8 mouse cellular contexts compared by ENCODE assay signal in genomic region chr15:31264827-31265226, GRCm38 (mm10). TPM values are rescaled to one million over a fixed set of nuclear protein-coding genes. Genes with fewer than 3 reads are reported as not detected.
A peak's percentile ranks its signal among the peaks of the same experiment; 100 is the strongest.
DNase-seq lines count a peak whose midpoint lies in the region; ATAC-seq and TF ChIP-seq lines count a peak whose summit lies in the region.

No protein-coding gene starts in this region.

- no peaks in the 10 kb centered on the region for H3K27me3 ChIP-seq in forebrain, embryonic 13.5 days
- no peaks in the 10 kb centered on the region for H3K27me3 ChIP-seq in liver, postnatal 0 days (ENCODE audit: insufficient read depth, low read length)

- DNase-seq in CD4-positive, CD25-positive, alpha-beta regulatory T cell, adult 2 months (ENCODE audit: low read depth, low spot score) = peak; percentile 70
- DNase-seq in brain, embryonic 18.5 days (ENCODE audit: low read depth, low spot score) = peak; percentile 58
- peak; percentile 76 to 86 for DNase-seq in heart, postnatal 14 days
- peak; percentile 85 for DNase-seq in layer of hippocampus, adult 11-12 months (ENCODE audit: low spot score)
- DNase-seq in liver, postnatal 0 days = peak; percentile 77
- peak; percentile 87 for DNase-seq in testis, postnatal 10 days (ENCODE audit: low spot score)

- H3K9me3 ChIP-seq in forebrain, embryonic 13.5 days (replicated peaks) = no peaks in the 10 kb centered on the region
- H3K9me3 ChIP-seq in liver, postnatal 0 days (ENCODE audit: low read length) = no peaks in the 10 kb centered on the region

- peak; percentile 94 for TF ChIP-seq CTCF in liver, postnatal 0 days (IDR thresholded peaks at IDR 0.05; ENCODE audit: low read depth)

- H3K4me2 ChIP-seq in forebrain, embryonic 13.5 days = no peak overlapping the region
- H3K4me2 ChIP-seq in liver, postnatal 0 days (ENCODE audit: low read depth, low read length) = no peak overlapping the region

- no peak overlapping the region for H3K9ac ChIP-seq in forebrain, embryonic 13.5 days
- no peak overlapping the region for H3K9ac ChIP-seq in liver, postnatal 0 days (replicated peaks)

- H3K36me3 ChIP-seq in forebrain, embryonic 13.5 days (ENCODE audit: poor library complexity, severe bottlenecking) = no peaks in the 10 kb centered on the region
- 0 out of 2 replicates have a peak, but pooled peaks cover 2% of the 10 kb centered on the region for H3K36me3 ChIP-seq in liver, postnatal 0 days (replicated peaks; ENCODE audit: insufficient read depth, low read length)

- no peaks in the 10 kb centered on the region for H3K4me1 ChIP-seq in forebrain, embryonic 13.5 days
- no peaks in the 10 kb centered on the region for H3K4me1 ChIP-seq in liver, postnatal 0 days (ENCODE audit: insufficient read depth)

- H3K27ac ChIP-seq in forebrain, embryonic 13.5 days = no peak overlapping the region
- no peak overlapping the region for H3K27ac ChIP-seq in liver, postnatal 0 days (ENCODE audit: low read depth)

- intact Hi-C loops in heart, postnatal 14 days (cut with DNase I) = loop anchor here (1.0 to 10.0 kb wide), 4 partner anchors 113 to 1230 kb away; no protein-coding TSS in a partner anchor

- 34% methylated on average over 6 of the region's 6 CpGs for WGBS in forebrain, embryonic 13.5 days
- WGBS in liver, postnatal 0 days (ENCODE audit: insufficient replicate concordance) = 46% methylated on average over 6 of the region's 6 CpGs

- peak; percentile 92 for ATAC-seq in forebrain, embryonic 13.5 days
- peak; percentile 83 for ATAC-seq in liver, postnatal 0 days
- peak; percentile 44 for ATAC-seq in neutrophil, adult 5-6 weeks (ENCODE audit: extremely low read depth, insufficient number of reproducible peaks, low FRiP score, poor library complexity, severe bottlenecking)

- TF ChIP-seq EP300 in liver, postnatal 0 days (IDR thresholded peaks at IDR 0.05; ENCODE audit: low read depth) = no peak

- no peak overlapping the region for H3K4me3 ChIP-seq in forebrain, embryonic 13.5 days
- no peak overlapping the region for H3K4me3 ChIP-seq in liver, postnatal 0 days (ENCODE audit: low read depth, low read length)

RNA-seq across cellular contexts. Expression of gene Dap, which starts 40.7 kb away (rescaled TPM):
- 23.3 and 23.8 TPM in 2 replicates for polyA plus RNA-seq in forebrain, embryonic 13.5 days (2015; fragmentation: Nextera tagmentation; extraction: Ambion mirVana)
- total RNA-seq in heart, postnatal 14 days (2021) = 10 to 100 TPM; 22.7 to 22.9 TPM
- polyA plus RNA-seq in liver, postnatal 0 days (2015; fragmentation: Nextera tagmentation; extraction: Ambion mirVana) = 75.9 and 77.8 TPM in 2 replicates
- 44.3 and 45.6 TPM in 2 replicates for total RNA-seq in neutrophil, adult 5-6 weeks (2017)
